Mouse (Mus musculus): ENCODE measurements around the gene Wt1.

Wt1 gene

DNA sequence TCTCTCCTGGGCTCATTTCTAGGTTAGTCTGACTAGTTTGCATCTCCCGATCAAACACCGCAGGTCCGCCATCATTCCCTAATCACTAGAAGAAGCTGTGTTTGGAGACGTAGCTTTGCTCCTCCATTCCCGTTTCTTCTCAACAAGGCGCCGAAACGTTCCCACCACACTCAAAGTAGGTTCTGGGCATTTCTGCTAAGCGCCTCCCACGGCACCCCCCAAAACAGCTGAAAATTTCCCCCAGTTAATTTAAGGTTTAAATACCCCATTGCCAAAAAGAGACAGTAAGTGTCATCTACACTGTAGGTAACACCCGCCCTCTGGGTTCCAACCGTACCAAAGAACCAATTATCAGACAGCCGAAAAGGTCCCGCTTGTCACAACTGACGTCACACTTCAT, 688 bp upstream of the Wt1 start:
- in situ Hi-C loops (cut with MseI, MboI) = no loop called here

DNA sequence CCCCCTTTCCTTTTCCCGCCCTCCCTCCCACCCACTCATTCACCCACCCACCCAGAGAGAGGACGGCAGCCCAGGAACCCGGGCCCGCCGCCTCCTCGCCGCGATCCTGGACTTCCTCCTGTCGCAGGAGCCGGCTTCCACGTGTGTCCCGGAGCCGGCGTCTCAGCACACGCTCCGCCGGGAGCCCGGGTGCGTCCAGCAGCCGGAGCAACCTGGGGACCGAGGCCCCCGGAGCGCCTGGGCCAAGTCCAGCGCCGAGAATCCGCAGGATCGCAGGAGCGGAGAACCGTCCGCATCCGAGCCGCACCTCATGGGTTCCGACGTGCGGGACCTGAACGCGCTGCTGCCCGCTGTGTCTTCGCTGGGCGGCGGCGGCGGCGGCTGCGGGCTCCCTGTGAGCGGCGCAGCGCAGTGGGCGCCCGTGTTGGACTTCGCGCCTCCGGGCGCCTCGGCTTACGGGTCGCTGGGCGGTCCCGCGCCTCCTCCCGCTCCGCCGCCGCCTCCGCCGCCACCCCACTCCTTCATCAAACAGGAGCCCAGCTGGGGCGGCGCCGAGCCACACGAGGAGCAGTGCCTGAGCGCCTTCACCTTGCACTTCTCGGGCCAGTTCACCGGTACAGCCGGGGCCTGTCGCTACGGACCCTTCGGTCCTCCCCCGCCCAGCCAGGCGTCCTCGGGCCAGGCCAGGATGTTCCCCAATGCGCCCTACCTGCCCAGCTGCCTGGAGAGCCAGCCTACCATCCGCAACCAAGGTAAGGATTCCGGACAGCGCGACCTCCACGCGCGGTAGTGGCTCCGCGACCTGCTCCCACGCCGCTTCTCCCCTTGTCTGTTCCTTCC, 582 bp downstream of the Wt1 start:
- in situ Hi-C loops (cut with MseI, MboI) = no loop called here

DNA sequence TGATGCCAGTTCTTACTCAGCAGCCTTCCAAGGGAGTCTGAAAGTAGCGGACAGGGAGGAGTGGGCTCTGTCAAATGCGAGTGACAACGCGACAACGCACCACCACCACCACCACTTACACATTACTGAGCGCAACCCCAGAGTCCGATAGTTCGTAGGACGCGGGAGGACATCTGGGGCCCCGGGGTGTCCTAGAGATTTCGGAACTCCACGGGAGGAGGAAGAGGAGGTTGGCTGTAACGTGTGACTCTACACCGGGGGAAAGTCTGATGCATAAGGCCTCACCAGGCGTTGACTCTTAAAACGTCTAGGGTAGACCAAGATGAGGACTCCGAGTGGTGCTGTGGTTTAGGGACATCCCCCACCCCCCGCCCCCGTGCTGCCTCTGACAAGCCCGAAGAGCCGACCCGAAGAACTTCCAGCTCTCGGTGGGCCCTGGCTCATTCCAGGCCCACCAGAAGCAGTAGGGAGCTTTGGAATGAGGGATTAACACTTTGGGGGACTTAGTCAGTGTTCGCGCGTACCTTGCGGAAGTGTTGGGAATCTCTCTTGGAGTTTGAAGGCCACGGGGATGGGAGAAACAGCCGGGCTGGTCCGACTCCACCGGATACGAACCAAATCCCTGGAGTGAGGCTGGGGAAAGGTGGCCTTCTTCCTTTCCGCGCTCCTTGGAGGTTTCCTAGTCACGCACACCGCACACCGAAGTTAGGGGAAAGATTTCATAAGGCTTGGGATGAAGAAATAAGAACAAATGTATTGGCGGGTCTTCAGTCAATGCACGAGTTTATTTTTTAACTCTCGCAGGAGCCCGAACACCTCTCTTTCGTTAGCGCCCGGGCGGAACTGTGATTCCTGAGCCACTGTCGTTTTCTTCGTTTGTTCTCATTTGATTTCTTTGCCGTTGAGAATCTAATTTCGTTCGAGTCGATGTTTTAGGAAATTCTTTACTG, 1.5 kb downstream of the Wt1 start:
- in situ Hi-C loops (cut with MseI, MboI) = no loop called here

DNA sequence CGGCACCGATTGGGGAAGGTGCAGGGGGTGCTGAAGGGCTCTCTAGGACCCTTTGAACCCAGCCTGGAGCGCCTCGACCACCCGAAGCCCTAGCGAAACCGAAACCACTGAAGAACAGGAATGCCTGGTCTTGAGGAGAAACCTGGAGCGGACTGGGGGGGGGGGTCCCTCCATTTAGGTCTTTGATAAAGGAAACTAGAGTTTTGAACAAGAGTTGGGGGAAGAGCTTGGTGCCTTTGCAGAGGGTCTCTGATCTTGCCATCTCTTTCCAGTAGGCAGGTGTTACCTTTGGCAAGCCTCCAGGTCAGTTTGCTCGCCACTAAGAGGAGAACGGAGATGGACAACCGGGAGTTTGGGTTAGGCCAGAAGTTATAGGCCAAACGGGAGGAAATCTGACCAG, 2.2 kb downstream of the Wt1 start:
- in situ Hi-C loops (cut with MseI, MboI) = no loop called here

DNA sequence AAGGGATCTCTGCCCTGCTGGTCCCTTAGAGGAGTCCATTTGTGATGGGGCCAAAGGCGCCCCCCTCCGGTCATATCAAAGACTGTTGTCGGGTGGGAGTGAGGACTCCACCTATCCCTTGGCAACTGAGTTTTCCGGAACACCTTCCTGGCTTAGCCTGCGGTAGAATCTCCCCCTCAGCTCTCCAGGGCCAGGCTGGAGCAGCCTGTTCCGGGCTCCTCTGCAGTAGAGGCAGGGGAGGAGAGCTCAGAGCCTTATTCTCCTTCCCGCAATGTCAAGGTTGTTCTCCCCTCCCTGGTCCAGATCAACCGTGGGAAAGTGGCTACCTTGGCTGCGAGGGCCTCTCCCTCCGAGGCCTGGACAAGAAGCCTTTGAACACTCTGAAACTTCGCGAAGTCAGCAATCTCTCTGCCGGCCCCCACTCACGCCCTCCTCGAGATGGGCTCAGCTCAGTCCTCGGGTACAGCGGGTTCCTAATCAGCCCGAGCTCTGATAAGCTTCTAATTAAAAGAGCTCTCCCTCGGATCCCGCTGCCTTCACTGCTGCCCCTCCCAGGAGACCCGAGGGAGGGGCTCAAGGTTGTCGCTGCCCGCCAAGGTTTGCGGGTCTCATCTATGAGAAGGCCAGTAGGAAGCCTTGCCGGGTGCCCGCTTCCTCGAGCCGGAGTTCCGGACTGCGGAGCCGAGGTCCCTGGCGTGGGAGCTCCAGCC, 4.2 kb downstream of the Wt1 start:
- in situ Hi-C loops (cut with MseI, MboI) = no loop called here

DNA sequence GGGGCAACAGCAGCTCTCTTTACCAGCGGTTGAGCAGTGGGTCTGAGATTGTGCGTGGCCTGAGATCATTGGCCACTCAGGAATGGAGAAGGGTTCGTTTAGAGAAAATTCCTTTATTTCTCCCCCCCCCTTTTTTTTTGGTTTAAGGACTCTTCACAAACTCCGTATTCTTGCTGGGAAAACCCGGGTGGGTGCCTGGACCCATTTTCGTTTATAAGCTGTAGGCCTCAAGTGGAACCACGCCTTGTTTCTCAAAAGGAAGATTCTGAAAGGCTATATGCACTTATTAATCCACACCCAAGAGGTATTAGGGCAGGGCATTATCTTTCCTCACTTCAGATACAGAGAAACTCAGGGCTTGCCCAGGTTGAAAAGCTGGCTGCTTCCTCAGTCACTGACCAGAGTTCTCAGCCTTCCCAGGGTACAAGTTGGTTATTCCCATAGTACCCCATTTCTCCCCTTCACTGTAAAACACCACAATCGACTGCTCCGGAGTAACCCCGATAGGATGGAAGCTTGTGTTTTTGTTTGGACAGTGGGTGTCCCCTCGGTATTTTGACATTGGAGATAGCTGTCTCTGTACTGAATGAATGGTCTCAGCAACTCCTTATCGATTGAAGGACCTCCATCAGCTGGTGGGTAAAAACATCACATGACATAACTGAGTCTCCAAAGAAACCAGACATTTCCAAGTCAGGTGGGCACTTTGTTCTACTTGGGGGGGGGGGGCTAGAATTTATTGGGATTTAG, 4.9 kb downstream of the Wt1 start:
- in situ Hi-C loops (cut with MseI, MboI) = no loop called here

DNA sequence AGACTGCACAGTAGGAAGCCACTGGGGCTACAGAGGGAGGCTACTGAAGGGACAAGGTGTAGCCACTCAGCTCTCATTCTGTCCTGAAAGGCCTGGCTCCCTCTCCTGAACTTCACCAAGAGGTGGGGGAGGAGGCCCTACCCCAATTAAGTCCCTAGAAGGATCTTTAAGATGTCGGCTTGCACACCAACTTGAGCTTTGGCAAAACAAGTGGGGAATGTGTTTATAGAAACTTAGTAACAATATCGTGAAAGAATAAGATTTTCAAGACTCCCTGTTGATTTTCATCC, 5.4 kb downstream of the Wt1 start:
- in situ Hi-C loops (cut with MseI, MboI) = no loop called here

DNA sequence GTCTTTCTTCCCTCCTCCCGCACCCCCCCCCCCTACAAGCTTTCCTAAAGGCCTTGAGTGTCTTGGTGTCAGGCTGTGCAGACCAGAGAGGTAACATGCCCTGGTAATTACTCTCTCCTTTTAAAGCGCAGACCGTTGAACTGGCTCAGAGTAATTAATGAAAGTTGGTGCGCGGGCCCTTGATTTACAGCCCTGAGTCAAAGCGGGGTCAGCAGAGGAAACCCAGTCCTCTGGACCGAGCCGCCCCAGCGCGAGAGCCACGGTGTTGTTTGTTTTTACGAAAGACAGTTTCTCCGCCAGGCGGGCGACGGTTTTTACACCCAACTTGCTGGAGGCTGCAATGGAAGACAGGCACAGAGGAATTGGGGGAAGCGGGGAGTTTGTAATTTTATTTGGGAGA, 6.0 kb downstream of the Wt1 start:
- in situ Hi-C loops (cut with MseI, MboI) = no loop called here

DNA sequence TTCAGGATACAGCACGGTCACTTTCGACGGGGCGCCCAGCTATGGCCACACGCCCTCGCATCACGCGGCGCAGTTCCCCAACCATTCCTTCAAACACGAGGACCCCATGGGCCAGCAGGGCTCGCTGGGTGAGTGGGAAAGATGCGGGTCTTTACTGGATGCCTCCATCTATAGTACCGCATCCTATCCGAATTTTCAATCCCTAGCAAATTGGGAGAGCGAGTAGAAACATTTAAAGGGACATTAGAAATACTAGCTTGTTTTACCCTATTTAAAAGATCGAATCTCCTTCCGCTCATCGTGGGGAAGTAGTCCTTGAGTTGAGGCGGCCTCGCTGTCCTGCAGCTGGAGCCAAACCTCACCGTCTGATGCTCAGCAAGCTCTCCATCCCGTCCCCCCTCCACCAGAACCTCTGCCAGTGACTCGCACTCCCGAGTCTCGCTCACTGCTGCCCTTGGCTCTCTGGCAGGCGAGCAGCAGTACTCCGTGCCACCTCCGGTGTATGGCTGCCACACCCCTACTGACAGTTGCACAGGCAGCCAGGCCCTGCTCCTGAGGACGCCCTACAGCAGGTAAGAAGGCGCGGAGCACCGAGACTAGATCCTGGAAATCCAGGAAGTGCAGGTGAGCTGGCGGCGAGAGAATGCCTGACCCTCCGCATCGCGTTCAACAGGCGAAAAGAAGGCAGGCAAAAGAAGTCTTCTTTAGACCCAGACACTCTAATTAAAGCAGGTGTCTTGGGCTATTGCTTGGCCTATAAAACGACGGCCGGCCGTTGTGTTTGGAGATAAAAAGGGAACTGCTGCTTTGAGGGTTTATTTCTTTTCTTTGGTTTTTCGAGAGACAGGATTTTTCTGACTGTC, 6.8 kb downstream of the Wt1 start:
- in situ Hi-C loops (cut with MseI, MboI) = no loop called here

DNA sequence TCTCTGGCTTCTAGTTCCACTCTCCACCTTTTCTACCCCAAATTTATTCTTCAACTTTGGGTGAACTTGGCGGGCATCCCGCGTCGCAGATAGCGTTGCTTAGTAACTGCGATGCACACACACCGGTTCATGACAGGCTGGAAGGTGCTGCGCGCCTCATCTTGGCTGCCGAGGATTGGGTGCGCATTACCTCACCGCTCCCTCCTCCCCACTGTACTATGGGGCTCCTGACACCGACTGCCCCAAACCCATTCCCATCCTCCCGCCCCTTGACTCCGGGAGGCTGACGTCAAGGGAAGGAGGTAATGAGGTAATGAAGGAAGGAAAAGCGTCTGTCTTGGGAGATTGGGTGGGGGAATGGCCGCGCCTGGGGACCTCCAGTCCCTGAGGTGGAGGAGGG, 8.0 kb downstream of the Wt1 start:
- in situ Hi-C loops (cut with MseI, MboI) = no loop called here

DNA sequence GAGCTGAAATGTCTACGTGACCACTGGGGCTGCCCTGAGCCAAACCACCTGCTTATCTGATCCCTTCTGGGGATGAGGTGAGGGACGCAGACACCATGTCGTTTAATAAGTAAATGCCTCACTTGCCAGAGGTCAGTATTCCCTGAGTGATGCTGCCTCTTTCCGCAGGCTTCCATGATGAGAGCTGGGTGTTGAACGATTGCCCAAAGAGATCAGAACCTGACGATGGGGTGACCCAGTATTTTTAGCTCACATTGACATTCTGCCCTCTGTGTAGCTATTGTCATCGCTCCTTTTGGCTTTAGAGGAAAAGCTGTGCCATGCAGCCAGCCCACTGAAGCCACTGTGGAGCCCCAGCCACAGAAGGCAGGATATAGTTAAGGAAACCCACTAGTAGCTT, 13.1 kb downstream of the Wt1 start:
- in situ Hi-C loops (cut with MseI, MboI) = no loop called here

DNA sequence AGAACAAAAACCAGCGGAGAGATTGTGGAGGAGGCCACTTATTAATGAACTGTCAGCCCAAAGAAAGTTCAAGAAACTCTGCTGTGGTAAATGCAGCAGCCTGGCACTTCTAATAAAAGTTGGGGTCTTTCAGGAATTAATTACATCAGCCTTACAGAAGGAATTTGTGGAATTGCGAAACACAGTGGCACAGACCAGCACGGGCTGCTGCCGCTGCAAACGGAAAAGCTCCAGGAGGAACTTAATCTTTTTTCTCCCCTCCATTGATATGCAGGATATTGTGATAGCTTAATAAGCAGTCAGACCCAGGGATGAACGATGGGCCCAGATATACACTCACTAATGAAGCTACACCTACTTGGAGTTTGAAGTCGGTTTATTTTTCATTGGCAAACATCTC, 15.0 kb downstream of the Wt1 start:
- in situ Hi-C loops (cut with MseI, MboI) = no loop called here

DNA sequence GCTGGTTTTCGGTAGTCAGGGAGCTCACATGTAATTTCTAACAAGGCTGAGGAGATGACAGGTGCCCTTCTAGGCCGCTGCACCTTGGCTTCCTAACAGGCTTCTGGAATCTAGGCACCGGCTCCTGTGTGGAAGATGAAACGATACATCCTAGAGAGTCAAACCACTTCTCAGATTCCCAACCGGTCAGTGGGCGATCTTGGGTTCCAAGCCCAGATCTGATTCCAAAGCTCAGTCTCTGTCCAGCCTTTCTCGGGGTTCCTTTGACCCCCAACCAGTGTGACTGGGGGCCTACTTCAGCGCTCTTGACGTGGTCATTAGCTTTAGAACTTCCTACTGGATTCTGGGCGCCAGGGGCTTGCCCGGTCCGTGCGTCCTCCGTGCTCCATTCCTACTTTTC, 17.4 kb downstream of the Wt1 start:
- in situ Hi-C loops (cut with MseI, MboI) = no loop called here

DNA sequence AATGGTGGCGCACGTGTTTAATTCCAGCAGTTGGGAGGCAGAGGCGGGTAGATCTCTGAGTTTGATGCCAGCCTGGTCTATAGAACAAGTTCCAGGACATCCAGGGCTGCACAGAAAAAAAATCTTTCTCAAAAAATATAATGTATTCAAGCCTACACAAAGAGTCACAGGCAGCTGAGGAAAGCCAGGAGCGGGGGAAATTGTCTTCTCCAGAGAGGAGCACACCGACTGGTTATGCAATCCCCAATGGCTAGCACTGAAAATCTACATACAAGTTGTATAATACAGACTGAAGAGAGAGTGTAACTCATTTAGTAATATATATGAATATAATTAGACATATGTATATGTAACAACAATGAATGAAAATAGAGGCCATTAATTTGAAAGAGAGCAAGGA, 25.2 kb downstream of the Wt1 start:
- in situ Hi-C loops (cut with MseI, MboI) = loop anchor here in 1 of 2 experiments (5.0 kb wide), 1 partner anchor 36 kb away; no protein-coding TSS in a partner anchor

DNA sequence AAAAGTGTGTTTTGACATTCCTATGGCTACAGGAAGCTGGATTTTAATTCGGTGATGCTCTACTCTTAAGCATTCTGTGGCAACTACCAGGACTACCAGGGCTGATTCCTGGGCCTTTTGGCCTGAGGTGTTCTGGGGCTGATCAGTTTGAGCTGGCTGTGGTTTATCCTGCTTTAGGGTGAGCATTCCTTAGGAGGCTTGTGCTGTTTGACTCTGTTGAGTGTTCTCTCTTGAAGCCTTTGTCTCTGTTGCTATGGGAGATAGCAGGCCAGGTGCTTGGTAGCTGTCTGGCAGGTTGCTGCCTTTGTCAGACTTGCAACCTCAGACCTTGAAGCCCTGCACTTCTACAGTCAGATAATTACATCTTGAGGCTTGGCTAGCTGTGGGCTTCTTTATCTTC, 26.7 kb downstream of the Wt1 start:
- in situ Hi-C loops (cut with MseI, MboI) = loop anchor here in 1 of 2 experiments (5.0 kb wide), 1 partner anchor 34 kb away; no protein-coding TSS in a partner anchor

DNA sequence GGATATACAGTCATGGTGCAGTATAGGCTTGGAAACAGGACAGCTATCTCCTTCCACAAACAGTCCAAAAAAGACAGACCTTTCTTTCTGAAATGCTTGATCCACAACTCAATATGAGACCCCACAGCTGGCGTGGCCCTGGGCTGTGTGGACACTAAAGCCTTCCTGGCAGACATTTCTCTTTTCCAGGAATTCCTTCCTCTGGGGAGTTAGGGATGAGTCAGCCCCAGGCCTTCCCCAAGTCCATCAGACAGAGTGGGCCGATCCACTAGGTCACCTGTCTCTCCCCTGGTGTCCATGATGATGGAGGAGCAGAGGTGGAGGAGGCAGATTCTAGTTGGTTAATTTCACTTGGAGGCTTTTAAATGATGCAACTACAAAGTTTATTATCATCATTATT, 34.6 kb downstream of the Wt1 start:
- in situ Hi-C loops (cut with MseI, MboI) = no loop called here

DNA sequence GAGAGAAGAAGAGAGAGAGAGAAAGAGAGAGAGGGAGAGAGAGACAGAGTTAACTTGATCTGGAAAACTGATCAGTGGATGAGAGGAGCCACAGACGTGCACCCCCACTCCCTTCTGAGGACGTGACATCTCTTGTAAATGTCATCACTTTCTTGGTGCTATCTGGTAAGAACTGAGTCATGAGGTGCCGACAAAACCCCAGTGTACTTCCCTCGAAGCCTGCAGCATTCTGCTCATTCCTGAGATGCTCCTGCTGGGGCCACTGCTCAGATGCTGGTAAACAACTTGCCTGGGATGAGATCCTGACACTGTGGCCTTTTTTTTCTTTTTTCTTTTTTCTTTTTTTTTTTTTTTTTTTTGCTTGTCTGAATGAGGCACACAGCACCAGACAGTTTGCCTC, 36.4 kb downstream of the Wt1 start:
- in situ Hi-C loops (cut with MseI, MboI) = no loop called here

DNA sequence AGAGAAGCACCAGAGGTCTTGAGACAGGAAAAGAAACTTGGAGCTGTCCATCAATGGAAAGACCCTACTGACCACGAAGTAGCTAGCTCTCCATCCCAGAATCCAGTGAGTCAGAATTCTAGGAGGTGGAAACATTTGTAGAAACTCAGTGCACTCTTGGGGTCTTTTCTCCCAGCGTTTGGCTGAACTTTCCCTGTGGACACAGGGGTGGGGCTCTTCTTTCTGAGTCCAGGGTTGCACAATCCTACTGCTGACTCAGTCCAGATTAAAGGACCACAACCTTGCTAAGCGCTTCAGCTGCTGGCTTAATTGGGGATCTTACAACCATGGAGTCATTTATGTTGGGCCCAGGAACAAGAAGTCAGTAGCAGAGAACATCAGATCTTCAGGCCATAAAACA, 41.8 kb downstream of the Wt1 start:
- in situ Hi-C loops (cut with MseI, MboI) = no loop called here

DNA sequence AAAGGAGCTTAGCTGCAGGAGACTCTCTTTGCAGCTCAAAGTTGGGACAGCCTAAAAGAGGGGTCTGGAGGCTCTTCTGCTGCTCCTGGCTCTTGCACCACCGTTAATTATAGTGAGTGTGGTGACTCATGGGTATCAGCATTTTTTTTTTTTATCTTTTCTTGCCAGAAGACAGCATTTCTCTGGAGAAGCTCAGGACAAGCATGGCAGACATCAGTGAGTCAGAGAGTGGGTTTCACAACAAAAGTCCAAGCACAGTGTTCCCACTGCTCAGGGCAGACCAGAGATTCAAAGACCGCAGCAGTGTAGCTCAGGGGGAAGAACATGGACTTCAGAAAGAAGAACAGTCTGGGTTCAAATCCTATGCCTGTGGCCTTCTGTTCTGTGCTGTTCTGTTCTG, 47.9 kb downstream of the Wt1 start:
- in situ Hi-C loops (cut with MseI, MboI) = no loop called here

DNA sequence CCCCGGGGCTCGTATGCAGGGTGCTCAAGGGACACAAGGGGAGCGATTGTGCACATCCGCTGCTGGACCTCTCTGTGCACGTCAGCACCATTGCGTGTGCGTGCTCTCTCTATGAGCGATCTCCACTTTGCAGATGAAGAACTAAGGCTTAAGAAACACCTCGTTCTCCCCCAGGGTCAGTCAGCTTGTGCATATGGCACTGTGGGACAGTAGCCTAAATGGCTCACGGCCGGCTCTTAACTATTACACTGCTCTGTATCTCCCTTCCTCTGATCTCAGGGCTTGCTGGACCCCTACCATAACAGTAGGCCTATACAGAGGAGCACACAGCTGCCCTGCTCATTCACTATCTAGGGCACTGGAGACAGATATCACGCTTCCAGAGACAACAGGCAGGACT, 52.5 kb downstream of the Wt1 start:
- in situ Hi-C loops (cut with MseI, MboI) = no loop called here

DNA sequence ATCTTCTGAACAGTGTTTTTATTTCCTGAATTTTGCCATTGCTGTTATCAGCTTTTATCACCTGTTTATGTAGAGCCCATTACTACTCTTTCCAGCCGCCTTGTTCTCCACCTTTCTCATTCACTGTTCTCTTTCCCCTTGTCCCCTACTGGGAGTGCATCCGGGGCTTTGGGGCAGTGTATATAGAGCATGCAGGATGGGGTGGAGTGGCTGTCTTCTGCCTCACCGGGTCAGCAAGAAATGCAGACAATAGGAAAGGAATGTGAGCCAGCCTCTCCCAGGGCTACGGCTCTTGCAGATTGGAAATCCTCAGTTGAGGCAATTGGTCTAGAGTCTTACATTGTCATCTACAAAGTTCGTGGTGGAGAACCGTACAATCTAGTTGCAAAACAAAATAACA, 56.2 kb downstream of the Wt1 start:
- in situ Hi-C loops (cut with MseI, MboI) = no loop called here

All from mouse trophoblast stem cell (cell line).